Comparison of ENCODE assay signal across 17 mouse cellular contexts in the genomic region with DNA sequence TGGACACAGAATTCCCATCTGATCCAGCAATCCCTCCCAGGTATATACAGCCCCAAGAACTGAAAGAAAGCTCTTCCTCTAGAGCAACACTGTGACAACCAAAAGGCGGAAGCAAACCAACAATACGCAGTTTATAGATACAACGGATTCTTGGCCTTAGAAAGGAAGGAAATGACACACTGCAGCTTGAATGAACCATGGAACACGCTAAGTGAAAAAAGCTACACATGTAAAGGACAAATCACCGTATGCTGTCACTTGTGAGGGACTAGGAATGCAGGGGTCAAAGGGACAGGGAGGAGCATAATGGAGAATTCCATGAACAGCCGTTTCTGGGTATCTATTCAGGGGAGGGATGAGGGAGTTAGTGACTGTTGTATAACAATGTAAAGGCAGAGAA. TPM values are rescaled to one million over a fixed set of nuclear protein-coding genes. Genes with fewer than 3 reads are reported as not detected.
DNase-seq lines count a peak whose midpoint lies in the region; ATAC-seq lines count a peak whose summit lies in the region.
"Had no signal": no experiment of that assay in that cellular context is flagged by ENCODE, and none has a peak within 500 bp of the region (broad histone marks: within the 10 kb centered on the region; RNA-seq: fewer than 3 reads in every experiment).

No protein-coding gene starts in this region.

- H3K9ac ChIP-seq in hindbrain, embryonic 13.5 days = no peak overlapping the region
- H3K9ac ChIP-seq in hindbrain, embryonic 12.5 days = no peak overlapping the region
- no peak overlapping the region for H3K9ac ChIP-seq in midbrain, embryonic 16.5 days (ENCODE audit: low read depth, low read length)
- H3K9ac ChIP-seq: liver, embryonic 13.5 days had no signal

- 0 out of 2 replicates have a peak overlapping the region, but pooled peaks have one; percentile 18 for H3K27ac ChIP-seq in hindbrain, embryonic 13.5 days
- H3K27ac ChIP-seq in hindbrain, embryonic 12.5 days = no peak overlapping the region
- peak overlapping the region; percentile 78 for H3K27ac ChIP-seq in midbrain, embryonic 10.5 days (replicated peaks)
- H3K27ac ChIP-seq in midbrain, embryonic 16.5 days (ENCODE audit: low read length) = no peak overlapping the region

- 38% methylated on average over 6 of the region's 6 CpGs for WGBS in hindbrain, embryonic 13.5 days
- 44% methylated on average over 6 of the region's 6 CpGs for WGBS in hindbrain, embryonic 12.5 days
- 49% methylated on average over 6 of the region's 6 CpGs for WGBS in midbrain, embryonic 10.5 days
- whole genome bisulfite sequencing in midbrain, embryonic 16.5 days = 61% methylated on average over 6 of the region's 6 CpGs

- peak; percentile 72 for DNase-seq in embryo, embryonic 10 days (ENCODE audit: low spot score)
- no peak for DNase-seq in embryo, embryonic 9.5 days (ENCODE audit: extremely low spot score)
- no peak for DNase-seq in midbrain, embryonic 10.5 days (ENCODE audit: low spot score)
- no peak for DNase-seq in urinary bladder, postnatal 4 days (ENCODE audit: low spot score in 2 of 2)
- no peak for DNase-seq in ovary, postnatal 10 days (ENCODE audit: low spot score)
- DNase-seq: cerebellum, adult 11 months; cerebellum, postnatal 36 days; gastrocnemius, postnatal 36 days; heart, postnatal 10 days; liver, embryonic 13.5 days; right cerebral cortex, postnatal 25 days; thymus, adult 2 months had no signal

- no peak overlapping the region for H3K4me3 ChIP-seq in hindbrain, embryonic 13.5 days
- no peak overlapping the region for H3K4me3 ChIP-seq in hindbrain, embryonic 12.5 days
- H3K4me3 ChIP-seq in midbrain, embryonic 10.5 days = no peak overlapping the region
- no peak overlapping the region for H3K4me3 ChIP-seq in midbrain, embryonic 16.5 days (ENCODE audit: low read depth, low read length)
- H3K4me3 ChIP-seq: erythroblast, embryonic 14.5 days; liver, embryonic 13.5 days had no signal

- ATAC-seq in hindbrain, embryonic 13.5 days (ENCODE audit: low FRiP score) = no peak
- ATAC-seq in hindbrain, embryonic 12.5 days (ENCODE audit: low FRiP score) = no peak
- ATAC-seq in midbrain, embryonic 16.5 days = no peak
- ATAC-seq: intestine, embryonic 16.5 days had no signal

- H3K4me2 ChIP-seq in hindbrain, embryonic 13.5 days = no peak overlapping the region
- no peak overlapping the region for H3K4me2 ChIP-seq in hindbrain, embryonic 12.5 days (replicated peaks)
- H3K4me2 ChIP-seq in midbrain, embryonic 16.5 days (ENCODE audit: low read length) = no peak overlapping the region

- H3K36me3 ChIP-seq in hindbrain, embryonic 13.5 days = no peaks in the 10 kb centered on the region
- H3K36me3 ChIP-seq in hindbrain, embryonic 12.5 days = no peaks in the 10 kb centered on the region
- H3K36me3 ChIP-seq in midbrain, embryonic 10.5 days = peaks cover 49% of the 10 kb centered on the region
- H3K36me3 ChIP-seq in midbrain, embryonic 16.5 days (ENCODE audit: control insufficient read depth, insufficient read depth, low read length) = no peaks in the 10 kb centered on the region
- H3K36me3 ChIP-seq: liver, embryonic 13.5 days had no signal

- H3K9me3 ChIP-seq in hindbrain, embryonic 13.5 days = no peaks in the 10 kb centered on the region
- no peaks in the 10 kb centered on the region for H3K9me3 ChIP-seq in hindbrain, embryonic 12.5 days (replicated peaks)
- peaks cover 4% of the 10 kb centered on the region; the same call in 1 of the 2 replicates for H3K9me3 ChIP-seq in midbrain, embryonic 10.5 days (replicated peaks)
- H3K9me3 ChIP-seq in midbrain, embryonic 16.5 days (replicated peaks; ENCODE audit: control insufficient read depth, low read length, poor library complexity, severe bottlenecking) = no peaks in the 10 kb centered on the region
- H3K9me3 ChIP-seq: liver, embryonic 13.5 days had no signal

- peaks cover 44% of the 10 kb centered on the region for H3K4me1 ChIP-seq in hindbrain, embryonic 13.5 days (replicated peaks)
- H3K4me1 ChIP-seq in hindbrain, embryonic 12.5 days = peaks cover 35% of the 10 kb centered on the region
- peaks cover 79% of the 10 kb centered on the region for H3K4me1 ChIP-seq in midbrain, embryonic 10.5 days
- peaks cover 9% of the 10 kb centered on the region; the same call in 1 of the 2 replicates for H3K4me1 ChIP-seq in midbrain, embryonic 16.5 days (ENCODE audit: control insufficient read depth, insufficient read depth, low read length)

- H3K27me3 ChIP-seq in hindbrain, embryonic 13.5 days = no peaks in the 10 kb centered on the region
- no peaks in the 10 kb centered on the region for H3K27me3 ChIP-seq in hindbrain, embryonic 12.5 days
- no peaks in the 10 kb centered on the region for H3K27me3 ChIP-seq in midbrain, embryonic 10.5 days (ENCODE audit: low read depth, poor library complexity, severe bottlenecking)
- no peaks in the 10 kb centered on the region for H3K27me3 ChIP-seq in midbrain, embryonic 16.5 days (ENCODE audit: control insufficient read depth, insufficient read depth, low read depth, low read length)
- H3K27me3 ChIP-seq: liver, embryonic 13.5 days had no signal

RNA-seq across cellular contexts. Expression of a gene that starts 16.7 kb away (rescaled TPM):
- polyA plus RNA-seq in hindbrain, embryonic 13.5 days (2015; fragmentation: Nextera tagmentation; extraction: Ambion mirVana) = 7.9 and 8.0 TPM in 2 replicates
- 17.5 and 19.2 TPM in 2 replicates for polyA plus RNA-seq in hindbrain, embryonic 12.5 days (2016; fragmentation: Nextera tagmentation; extraction: Ambion mirVana)
- 28.5 and 32.0 TPM in 2 replicates for polyA plus RNA-seq in midbrain, embryonic 10.5 days (2016; fragmentation: Nextera tagmentation; extraction: Ambion mirVana)
- polyA plus RNA-seq in midbrain, embryonic 16.5 days (2015; fragmentation: Nextera tagmentation; extraction: Ambion mirVana) = 5.3 and 7.4 TPM in 2 replicates

RNA-seq across cellular contexts. Expression of a gene that starts 44.1 kb away (rescaled TPM):
- 9.9 and 10.3 TPM in 2 replicates for polyA plus RNA-seq in hindbrain, embryonic 13.5 days (2015; fragmentation: Nextera tagmentation; extraction: Ambion mirVana)
- polyA plus RNA-seq in hindbrain, embryonic 12.5 days (2016; fragmentation: Nextera tagmentation; extraction: Ambion mirVana) = 5.2 and 5.6 TPM in 2 replicates
- 3.4 and 3.9 TPM in 2 replicates for polyA plus RNA-seq in midbrain, embryonic 10.5 days (2016; fragmentation: Nextera tagmentation; extraction: Ambion mirVana)
- polyA plus RNA-seq in midbrain, embryonic 16.5 days (2015; fragmentation: Nextera tagmentation; extraction: Ambion mirVana) = 24.6 and 26.5 TPM in 2 replicates
- polyA plus RNA-seq: erythroblast, embryonic 14.5 days had no signal

RNA-seq across cellular contexts. Expression of a gene that starts 57.1 kb away (rescaled TPM):
- 3.7 and 4.2 TPM in 2 replicates for polyA plus RNA-seq in hindbrain, embryonic 13.5 days (2015; fragmentation: Nextera tagmentation; extraction: Ambion mirVana)
- polyA plus RNA-seq in hindbrain, embryonic 12.5 days (2016; fragmentation: Nextera tagmentation; extraction: Ambion mirVana) = 0.99 and 1.9 TPM in 2 replicates
- not detected in 2 replicates for polyA plus RNA-seq in midbrain, embryonic 10.5 days (2016; fragmentation: Nextera tagmentation; extraction: Ambion mirVana)
- 0.35 TPM in 1 of 2 replicates, not detected in the other for polyA plus RNA-seq in midbrain, embryonic 16.5 days (2015; fragmentation: Nextera tagmentation; extraction: Ambion mirVana)
- polyA plus RNA-seq: erythroblast, embryonic 14.5 days had no signal

Comparison
In these comparisons a context has a peak if more than half of its experiments do, and no peak if none do; other contexts are left out.
1. H3K27ac ChIP-seq: peak in hindbrain, embryonic 13.5 days (single experiment) and midbrain, embryonic 10.5 days (single experiment); none in hindbrain, embryonic 12.5 days (single experiment) and midbrain, embryonic 16.5 days (single experiment).